Mouse (Mus musculus): ENCODE data around the gene Ccdc142. TPM values are rescaled to one million over a fixed set of nuclear protein-coding genes. Genes with fewer than 3 reads are reported as not detected.

Ccdc142 gene
- total RNA-seq (2014; rRNA removed) = 15.3 and 16.6 TPM in 2 replicates
- 2.1 and 5.6 TPM in 2 replicates for polyA plus RNA-seq (2015; fragmentation: Nextera tagmentation; extraction: Ambion mirVana)

DNA sequence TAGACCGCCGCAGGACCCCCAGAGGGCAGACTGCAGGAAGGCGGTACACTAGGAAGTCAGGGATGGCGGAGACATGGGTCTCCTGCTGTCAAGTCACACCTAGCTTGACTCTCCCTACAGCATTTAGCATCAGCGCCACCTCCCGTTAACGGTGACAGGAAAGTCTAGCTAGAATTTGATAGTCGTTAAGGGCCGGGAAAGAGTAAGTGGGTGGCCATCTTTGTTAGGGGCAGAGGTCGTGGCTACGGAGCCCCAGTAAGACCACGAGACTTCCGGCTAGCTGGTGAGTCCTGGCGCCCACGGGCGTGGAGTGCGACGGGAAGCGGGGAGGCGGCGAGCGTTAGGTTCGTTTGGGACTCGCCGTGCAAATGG, at the start of gene Ccdc142, which contains the start of gene Gm42688:
Ccdc142 (plus strand) TSS at position 286 of the 372 bp plus-strand sequence.
Gm42688 (plus strand) TSS at position 302 of the 372 bp plus-strand sequence.
- TF ChIP-seq CTCF (IDR thresholded peaks at IDR 0.05; ENCODE audit: low read depth) = peak; percentile 81
- peak within 1 kb of the TSS; percentile 99 for H3K4me2 ChIP-seq (ENCODE audit: low read depth)
- under 1% methylated on average over 25 of the region's 25 CpGs for WGBS
- no peaks in the 10 kb centered on the region; the same call in 1 of the 2 replicates for H3K36me3 ChIP-seq (ENCODE audit: insufficient read depth)
- ATAC-seq (peak; percentile 85), DNase-seq (peak; percentile 90)
- no peaks in the 10 kb centered on the region for H3K9me3 ChIP-seq (ENCODE audit: low read length)
- peak within 1 kb of the TSS; percentile 66 for H3K4me3 ChIP-seq (ENCODE audit: low read depth, low read length)
- peak within 1 kb of the TSS; percentile 82 for H3K27ac ChIP-seq (ENCODE audit: low read depth, low read length)
- H3K27me3 ChIP-seq (ENCODE audit: insufficient read depth, low read length) = no peaks in the 10 kb centered on the region
- peak within 1 kb of the TSS; percentile 76 for H3K9ac ChIP-seq
- H3K4me1 ChIP-seq (ENCODE audit: insufficient read depth) = peaks cover 8% of the 10 kb centered on the region; the same call in 1 of the 2 replicates

DNA sequence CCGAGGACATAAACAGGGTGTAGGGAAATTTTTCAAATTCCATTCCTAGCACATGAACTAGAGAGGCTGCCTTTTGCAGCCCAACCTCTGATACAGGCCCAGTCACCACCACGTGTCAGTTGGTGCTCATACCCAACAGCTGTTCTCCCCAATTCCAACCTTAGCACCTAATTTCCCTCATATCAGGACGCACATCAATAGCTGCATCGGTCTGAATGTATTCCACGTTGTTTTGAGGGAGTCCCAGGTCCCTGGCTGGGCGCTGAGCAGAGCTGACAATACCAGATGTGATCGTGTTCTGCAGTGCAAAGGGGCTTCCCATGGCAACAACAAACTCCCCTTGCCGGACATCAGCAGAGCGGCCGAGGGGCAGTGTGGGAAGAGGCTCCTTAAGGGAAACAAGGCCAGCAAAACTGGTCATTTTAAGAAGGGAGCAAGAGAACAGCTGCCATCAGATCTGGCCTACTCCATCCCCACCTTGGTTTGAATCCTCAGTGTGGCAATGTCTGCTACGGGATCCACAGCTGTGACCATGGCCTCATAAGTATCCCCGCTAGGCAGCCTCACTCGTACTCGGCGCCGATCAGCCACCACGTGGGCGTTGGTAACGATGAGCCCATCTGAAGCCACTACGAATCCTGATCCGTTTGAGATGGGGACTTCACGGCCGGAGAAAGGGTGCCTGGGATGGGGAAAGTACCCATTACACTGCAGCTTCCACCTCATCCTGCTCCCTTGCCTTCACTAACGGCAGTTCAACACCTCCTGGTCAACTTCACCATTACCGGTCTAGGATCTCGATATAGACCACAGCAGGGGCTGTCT, 48.1 kb upstream of the Ccdc142 start:
- Histone ChIP-seq H3K4me3 (ENCODE audit: low read depth, low read length) (peak overlapping the region; percentile 94), H3K27ac (ENCODE audit: low read depth, low read length) (peak overlapping the region; percentile 91), H3K9ac (peak overlapping the region; percentile 93), H3K27me3 (ENCODE audit: insufficient read depth, low read length) (no peaks in the 10 kb centered on the region), H3K9me3 (ENCODE audit: low read length) (no peaks in the 10 kb centered on the region), H3K4me1 (ENCODE audit: insufficient read depth) (peaks cover 17% of the 10 kb centered on the region), H3K4me2 (ENCODE audit: low read depth) (peak overlapping the region; percentile 86), H3K36me3 (ENCODE audit: insufficient read depth) (peaks cover 14% of the 10 kb centered on the region)
- WGBS = 3% methylated on average over 26 of the region's 26 CpGs
- no peak for TF ChIP-seq CTCF (IDR thresholded peaks at IDR 0.05; ENCODE audit: low read depth)
- ATAC-seq (no peak; the same call in 1 of the 2 replicates), DNase-seq (peak; percentile 49)

DNA sequence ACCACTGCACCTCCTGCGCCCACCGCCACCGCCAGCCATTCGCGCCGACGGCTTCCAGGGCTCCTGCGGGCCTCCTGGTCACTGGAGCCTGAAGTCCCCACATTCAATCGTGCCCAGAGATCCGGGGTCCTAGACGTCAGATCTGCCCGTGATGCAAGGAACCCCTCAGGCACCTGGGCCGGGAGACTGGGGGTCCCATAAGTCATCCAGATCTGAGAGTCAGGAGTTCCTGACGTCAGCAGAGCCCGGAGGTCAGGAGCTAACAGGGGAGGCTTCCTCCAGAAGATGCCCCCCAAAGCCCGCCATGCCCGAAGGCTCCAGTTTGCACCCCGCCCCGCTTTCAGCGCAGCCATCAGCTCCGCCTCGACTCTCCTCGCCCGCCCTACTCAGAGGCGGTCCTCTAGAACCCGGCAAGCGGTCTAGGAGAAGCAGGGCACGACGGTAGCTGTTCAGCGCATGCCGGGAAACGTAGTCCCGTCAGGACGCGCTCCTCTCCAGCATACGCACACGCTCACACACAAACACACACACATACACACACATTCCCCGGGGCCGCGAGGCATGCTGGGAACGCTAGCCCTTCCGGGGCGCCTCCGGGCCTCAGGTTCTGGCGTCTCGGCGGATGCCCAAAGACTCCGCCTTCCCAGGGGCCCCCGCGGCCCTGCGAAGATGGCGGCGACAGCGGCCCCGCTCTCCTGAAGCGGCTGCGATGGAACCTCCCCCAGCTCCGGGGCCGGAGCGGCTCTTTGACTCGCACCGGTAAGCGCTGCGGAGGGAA, 47.1 kb upstream of the Ccdc142 start, which contains the start of gene Aup1:
Aup1 (plus strand) TSS at position 448 of the 778 bp plus-strand sequence.
- peaks cover 17% of the 10 kb centered on the region for H3K4me1 ChIP-seq (ENCODE audit: insufficient read depth)
- H3K9me3 ChIP-seq (ENCODE audit: low read length) = no peaks in the 10 kb centered on the region
- peaks cover 14% of the 10 kb centered on the region for H3K36me3 ChIP-seq (ENCODE audit: insufficient read depth)
- DNase-seq (peak; percentile 99), ATAC-seq (peak; percentile 99)
- H3K4me3 ChIP-seq (ENCODE audit: low read depth, low read length) = peak within 1 kb of the TSS; percentile 94
- under 1% methylated on average over 60 of the region's 64 CpGs for WGBS
- peak within 1 kb of the TSS; percentile 93 for H3K9ac ChIP-seq
- no peaks in the 10 kb centered on the region for H3K27me3 ChIP-seq (ENCODE audit: insufficient read depth, low read length)
- H3K27ac ChIP-seq (ENCODE audit: low read depth, low read length) = peak within 1 kb of the TSS; percentile 91
- no peak for TF ChIP-seq CTCF (IDR thresholded peaks at IDR 0.05; ENCODE audit: low read depth)
- peak within 1 kb of the TSS; percentile 86 for H3K4me2 ChIP-seq (ENCODE audit: low read depth)

DNA sequence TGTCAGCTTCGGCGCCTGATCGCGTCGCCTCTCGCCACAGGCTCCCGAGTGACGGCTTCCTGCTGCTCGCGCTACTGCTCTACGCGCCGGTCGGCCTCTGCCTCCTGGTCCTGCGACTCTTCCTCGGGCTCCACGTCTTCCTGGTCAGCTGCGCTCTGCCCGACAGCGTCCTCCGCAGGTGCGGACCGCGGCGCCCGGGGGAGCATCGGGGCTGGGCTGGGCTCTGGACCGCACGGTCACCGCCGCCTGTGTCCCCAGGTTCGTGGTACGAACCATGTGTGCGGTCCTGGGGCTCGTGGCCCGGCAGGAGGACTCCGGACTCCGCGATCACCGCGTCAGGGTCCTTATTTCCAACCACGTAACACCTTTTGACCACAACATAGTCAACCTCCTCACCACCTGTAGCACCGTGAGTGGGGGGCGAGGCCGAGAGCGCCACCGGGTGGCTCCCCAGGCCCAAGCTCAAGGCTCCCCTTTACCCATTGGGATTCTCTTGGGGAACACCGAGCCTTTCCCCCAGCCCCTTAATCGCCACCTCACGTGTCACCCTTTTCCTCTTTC, 46.5 kb upstream of the Ccdc142 start, which contains the start of gene Htra2:
Htra2 (minus strand) TSS at position 403 of the 561 bp plus-strand sequence.
- peak within 1 kb of the TSS; percentile 86 for H3K4me2 ChIP-seq (ENCODE audit: low read depth)
- no peaks in the 10 kb centered on the region for H3K9me3 ChIP-seq (ENCODE audit: low read length)
- peak; percentile 64 for TF ChIP-seq CTCF (IDR thresholded peaks at IDR 0.05; ENCODE audit: low read depth)
- ATAC-seq (peak; percentile 26), DNase-seq (peak; percentile 39)
- WGBS = under 1% methylated on average over 45 of the region's 50 CpGs
- H3K9ac ChIP-seq = peak within 1 kb of the TSS; percentile 93
- H3K27me3 ChIP-seq (ENCODE audit: insufficient read depth, low read length) = no peaks in the 10 kb centered on the region
- peaks cover 17% of the 10 kb centered on the region for H3K4me1 ChIP-seq (ENCODE audit: insufficient read depth)
- peak within 1 kb of the TSS; percentile 91 for H3K27ac ChIP-seq (ENCODE audit: low read depth, low read length)
- H3K4me3 ChIP-seq (ENCODE audit: low read depth, low read length) = peak within 1 kb of the TSS; percentile 94
- peaks cover 14% of the 10 kb centered on the region for H3K36me3 ChIP-seq (ENCODE audit: insufficient read depth)

DNA sequence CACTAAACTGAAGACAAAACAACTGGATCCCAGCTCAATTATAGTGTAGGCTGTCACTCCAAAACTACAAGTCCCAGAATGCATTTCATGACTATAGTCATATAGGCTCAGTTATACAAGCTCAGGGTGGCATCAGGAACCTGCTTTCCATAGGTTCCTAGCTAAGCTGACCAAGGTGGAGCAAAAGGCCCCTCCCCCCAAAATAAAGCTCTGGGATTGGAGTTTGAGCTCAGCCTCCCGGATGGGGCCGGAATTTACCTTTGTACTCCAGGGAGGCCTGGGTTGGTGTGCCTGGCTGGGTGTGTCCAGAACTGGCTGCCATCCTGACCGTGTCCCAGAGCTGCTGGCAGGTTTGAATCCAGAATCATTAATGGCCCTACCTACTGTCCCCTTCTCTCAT, 43.6 kb upstream of the Ccdc142 start, which contains the start of gene Dqx1:
Dqx1 (plus strand) TSS at position 55 of the 400 bp plus-strand sequence.
- Histone ChIP-seq H3K27ac (ENCODE audit: low read depth, low read length) (no peak within 1 kb of the TSS), H3K4me2 (ENCODE audit: low read depth) (no peak within 1 kb of the TSS), H3K27me3 (ENCODE audit: insufficient read depth, low read length) (peaks cover 9% of the 10 kb centered on the region; the same call in 1 of the 2 replicates), H3K4me3 (ENCODE audit: low read depth, low read length) (no peak within 1 kb of the TSS), H3K9me3 (ENCODE audit: low read length) (no peaks in the 10 kb centered on the region), H3K9ac (no peak within 1 kb of the TSS), H3K36me3 (ENCODE audit: insufficient read depth) (peaks cover 14% of the 10 kb centered on the region), H3K4me1 (ENCODE audit: insufficient read depth) (peaks cover 13% of the 10 kb centered on the region)
- no peak for ATAC-seq
- no peak for DNase-seq
- WGBS = 51% methylated on average over 3 of the region's 3 CpGs
- TF ChIP-seq CTCF (IDR thresholded peaks at IDR 0.05; ENCODE audit: low read depth) = no peak

DNA sequence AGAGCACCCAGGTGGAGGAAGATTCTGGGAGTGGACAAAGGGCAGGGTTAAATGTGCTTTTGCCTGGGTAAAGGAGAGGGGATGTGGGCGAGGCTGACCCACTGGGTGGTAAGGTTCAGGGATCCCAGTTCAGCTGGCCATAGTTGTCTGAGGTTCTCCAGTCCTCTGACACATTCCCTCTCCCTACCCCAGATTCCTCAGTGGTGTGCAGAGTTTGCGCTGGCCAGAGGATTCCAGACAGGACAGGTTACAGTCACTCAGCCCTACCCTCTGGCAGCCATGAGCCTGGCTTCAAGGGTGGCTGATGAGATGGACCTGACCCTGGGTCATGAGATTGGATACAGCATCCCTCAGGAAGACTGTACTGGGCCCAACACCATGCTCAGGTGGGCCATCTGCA, 42.7 kb upstream of the Ccdc142 start:
- 85% methylated on average over 2 of the region's 2 CpGs for WGBS
- DNase-seq (no peak), ATAC-seq (no peak)
- no peak overlapping the region for H3K27ac ChIP-seq (ENCODE audit: low read depth, low read length)
- H3K4me1 ChIP-seq (ENCODE audit: insufficient read depth) = peaks cover 8% of the 10 kb centered on the region; the same call in 1 of the 2 replicates
- H3K4me3 ChIP-seq (ENCODE audit: low read depth, low read length) = no peak overlapping the region
- H3K9me3 ChIP-seq (ENCODE audit: low read length) = no peaks in the 10 kb centered on the region
- H3K36me3 ChIP-seq (ENCODE audit: insufficient read depth) = peaks cover 14% of the 10 kb centered on the region
- no peak for TF ChIP-seq CTCF (IDR thresholded peaks at IDR 0.05; ENCODE audit: low read depth)
- H3K27me3 ChIP-seq (ENCODE audit: insufficient read depth, low read length) = peaks cover 16% of the 10 kb centered on the region
- H3K9ac ChIP-seq = no peak overlapping the region
- H3K4me2 ChIP-seq (ENCODE audit: low read depth) = no peak overlapping the region
